12 mouse cellular contexts compared by ENCODE assay signal in genomic region chr17:6008590-6008989, GRCm38 (mm10).
DNase-seq lines count a peak whose midpoint lies in the region; ATAC-seq lines count a peak whose summit lies in the region.
"Had no signal": no experiment of that assay in that cellular context is flagged by ENCODE, and none has a peak within 500 bp of the region (broad histone marks: within the 10 kb centered on the region; RNA-seq: fewer than 3 reads in every experiment).

No protein-coding gene starts in this region.

- WGBS in liver, embryonic 11.5 days, result 42% methylated on average over 11 of the region's 11 CpGs
- WGBS in macrophage (ENCODE audit: missing documents), result 4% methylated on average over 11 of the region's 11 CpGs
- WGBS in stomach, embryonic 15.5 days, result 66% methylated on average over 11 of the region's 11 CpGs
- 89% methylated on average over 11 of the region's 11 CpGs for WGBS in forebrain, embryonic 11.5 days

- no peak overlapping the region for H3K27ac ChIP-seq in liver, embryonic 11.5 days (ENCODE audit: low read depth, low read length)
- H3K27ac ChIP-seq in brown adipose tissue, adult 24 weeks (replicated peaks; ENCODE audit: low read depth, low read length), result peak overlapping the region; percentile 71
- peak overlapping the region; percentile 100 for H3K27ac ChIP-seq in macrophage
- H3K27ac ChIP-seq in stomach, embryonic 15.5 days, result 0 out of 2 replicates have a peak overlapping the region, but pooled peaks have one; percentile 13
- H3K27ac ChIP-seq in forebrain, embryonic 11.5 days (ENCODE audit: low read depth, low read length), result no peak overlapping the region
- H3K27ac ChIP-seq: hindbrain, postnatal 0 days had no signal

- 0 out of 2 replicates have a peak, but pooled peaks have one; percentile 27 for ATAC-seq in liver, embryonic 11.5 days (replicated peaks; ENCODE audit: low FRiP score)
- no peak for ATAC-seq in stomach, embryonic 15.5 days (ENCODE audit: insufficient read depth, low FRiP score, low read depth)
- ATAC-seq in forebrain, embryonic 11.5 days (replicated peaks; ENCODE audit: low FRiP score), result no peak
- no peak for ATAC-seq in inflammation-experienced regulatory T-cells, adult 6 months
- ATAC-seq: hindbrain, postnatal 0 days had no signal

- no peak overlapping the region for H3K4me2 ChIP-seq in liver, embryonic 11.5 days
- H3K4me2 ChIP-seq in stomach, embryonic 15.5 days, result no peak overlapping the region
- H3K4me2 ChIP-seq in forebrain, embryonic 11.5 days (ENCODE audit: low read depth, low read length, severe bottlenecking), result no peak overlapping the region
- H3K4me2 ChIP-seq: heart, embryonic 11.5 days had no signal

- no peaks in the 10 kb centered on the region for H3K79me2 ChIP-seq in macrophage (ENCODE audit: inconsistent target)

- no peak overlapping the region for H3K9ac ChIP-seq in liver, embryonic 11.5 days (ENCODE audit: low read depth, low read length)
- no peak overlapping the region for H3K9ac ChIP-seq in stomach, embryonic 15.5 days
- H3K9ac ChIP-seq in forebrain, embryonic 11.5 days (ENCODE audit: low read length), result no peak overlapping the region

- no peaks in the 10 kb centered on the region; the same call in 1 of the 2 replicates for H3K36me3 ChIP-seq in liver, embryonic 11.5 days (ENCODE audit: control insufficient read depth, insufficient read depth, low read length)
- H3K36me3 ChIP-seq in macrophage (ENCODE audit: inconsistent target), result 0 out of 2 replicates have a peak, but pooled peaks cover 7% of the 10 kb centered on the region
- H3K36me3 ChIP-seq in stomach, embryonic 15.5 days, result peaks cover 8% of the 10 kb centered on the region; the same call in 1 of the 2 replicates
- H3K36me3 ChIP-seq in forebrain, embryonic 11.5 days (ENCODE audit: control insufficient read depth, insufficient read depth, low read length), result no peaks in the 10 kb centered on the region

- no peaks in the 10 kb centered on the region for H3K9me3 ChIP-seq in liver, embryonic 11.5 days (ENCODE audit: control insufficient read depth, low read length)
- no peaks in the 10 kb centered on the region; the same call in 1 of the 2 replicates for H3K9me3 ChIP-seq in stomach, embryonic 15.5 days
- no peaks in the 10 kb centered on the region for H3K9me3 ChIP-seq in forebrain, embryonic 11.5 days (ENCODE audit: control insufficient read depth, low read length)

- DNase-seq in liver, embryonic 11.5 days (ENCODE audit: low spot score), result no peak
- no peak for DNase-seq in liver
- no peak for DNase-seq in layer of hippocampus, adult 11-12 months (ENCODE audit: low spot score)
- no peak for DNase-seq in forebrain, embryonic 11.5 days (ENCODE audit: low spot score)
- DNase-seq: cerebellum, postnatal 14 days; kidney, postnatal 14 days had no signal

- H3K4me3 ChIP-seq in liver, embryonic 11.5 days (ENCODE audit: low read depth, low read length), result no peak overlapping the region
- no peak overlapping the region for H3K4me3 ChIP-seq in brown adipose tissue, adult 24 weeks (ENCODE audit: insufficient read depth, low read depth, low read length)
- no peak overlapping the region for H3K4me3 ChIP-seq in macrophage (ENCODE audit: inconsistent target)
- H3K4me3 ChIP-seq in stomach, embryonic 15.5 days (replicated peaks), result no peak overlapping the region
- H3K4me3 ChIP-seq in forebrain, embryonic 11.5 days (ENCODE audit: low read depth, low read length), result no peak overlapping the region

- no peaks in the 10 kb centered on the region for H3K27me3 ChIP-seq in liver, embryonic 11.5 days (replicated peaks; ENCODE audit: control insufficient read depth, insufficient read depth, low read length)
- no peaks in the 10 kb centered on the region for H3K27me3 ChIP-seq in stomach, embryonic 15.5 days (replicated peaks)
- no peaks in the 10 kb centered on the region for H3K27me3 ChIP-seq in forebrain, embryonic 11.5 days (ENCODE audit: control insufficient read depth, insufficient read depth, low read length)

- H3K4me1 ChIP-seq in liver, embryonic 11.5 days (replicated peaks; ENCODE audit: control insufficient read depth, insufficient read depth, low read length), result peaks cover 12% of the 10 kb centered on the region
- peaks cover 16% of the 10 kb centered on the region for H3K4me1 ChIP-seq in brown adipose tissue, adult 24 weeks (ENCODE audit: control insufficient read depth, insufficient read depth, insufficient read length, low read length)
- peaks cover 23% of the 10 kb centered on the region for H3K4me1 ChIP-seq in stomach, embryonic 15.5 days
- H3K4me1 ChIP-seq in forebrain, embryonic 11.5 days (replicated peaks; ENCODE audit: control insufficient read depth, insufficient read depth, low read length), result 0 out of 2 replicates have a peak, but pooled peaks cover 2% of the 10 kb centered on the region

Comparison
In these comparisons a context has a peak if more than half of its experiments do, and no peak if none do; other contexts are left out.
1. H3K27ac ChIP-seq: peak in brown adipose tissue, adult 24 weeks (single experiment), macrophage (single experiment) and stomach, embryonic 15.5 days (single experiment); none in liver, embryonic 11.5 days (single experiment) and forebrain, embryonic 11.5 days (single experiment).